8 mouse cellular contexts compared by ENCODE assay signal in genomic region chr7:27325697-27326096, GRCm38 (mm10). TPM values are rescaled to one million over a fixed set of nuclear protein-coding genes. Genes with fewer than 3 reads are reported as not detected.
DNase-seq lines count a peak whose midpoint lies in the region; ATAC-seq lines count a peak whose summit lies in the region.

No protein-coding gene starts in this region.

- H3K36me3 ChIP-seq in embryonic facial prominence, embryonic 11.5 days (replicated peaks; ENCODE audit: control insufficient read depth, insufficient read depth, low read depth, low read length) = no peaks in the 10 kb centered on the region
- H3K36me3 ChIP-seq in heart, embryonic 12.5 days = peaks cover 43% of the 10 kb centered on the region
- H3K36me3 ChIP-seq in kidney, embryonic 14.5 days (ENCODE audit: control insufficient read depth, insufficient read depth, low read length) = no peaks in the 10 kb centered on the region
- H3K36me3 ChIP-seq in splenic B cell, adult 2 months (ENCODE audit: control insufficient read depth, insufficient read depth, low read length, poor library complexity, severe bottlenecking) = no peaks in the 10 kb centered on the region

- H3K27me3 ChIP-seq in embryonic facial prominence, embryonic 11.5 days (ENCODE audit: control insufficient read depth, insufficient read depth, low read length) = peaks cover 41% of the 10 kb centered on the region
- peaks cover 96% of the 10 kb centered on the region for H3K27me3 ChIP-seq in heart, embryonic 12.5 days (replicated peaks)
- peaks cover 20% of the 10 kb centered on the region for H3K27me3 ChIP-seq in kidney, embryonic 14.5 days (ENCODE audit: control insufficient read depth, insufficient read depth, low read length)
- no peaks in the 10 kb centered on the region; the same call in 1 of the 2 replicates for H3K27me3 ChIP-seq in splenic B cell, adult 2 months (ENCODE audit: control insufficient read depth, insufficient read depth, low read length, poor library complexity, severe bottlenecking)

- peak overlapping the region; percentile 48 for H3K9ac ChIP-seq in embryonic facial prominence, embryonic 11.5 days (replicated peaks; ENCODE audit: low read length)
- no peak overlapping the region for H3K9ac ChIP-seq in heart, embryonic 12.5 days
- no peak overlapping the region for H3K9ac ChIP-seq in kidney, embryonic 14.5 days (ENCODE audit: low read depth, low read length)

- peak; percentile 85 for DNase-seq in adrenal gland, postnatal 14 days
- peak; percentile 62 for DNase-seq in embryonic facial prominence, embryonic 11.5 days (ENCODE audit: low spot score)
- peak; percentile 91 for DNase-seq in lung, postnatal 10 days
- DNase-seq in splenic B cell, adult 2 months (ENCODE audit: low read depth, low spot score) = peak; percentile 13
- DNase-seq in thymus, adult 18-20 months = no peak
- DNase-seq in MN1 (ENCODE audit: low spot score) = no peak

- peak overlapping the region; percentile 20 for H3K4me3 ChIP-seq in embryonic facial prominence, embryonic 11.5 days (ENCODE audit: low read depth, low read length)
- peak overlapping the region; percentile 28 for H3K4me3 ChIP-seq in heart, embryonic 12.5 days
- H3K4me3 ChIP-seq in kidney, embryonic 14.5 days (ENCODE audit: low read length) = peak overlapping the region; percentile 28

- H3K4me1 ChIP-seq in embryonic facial prominence, embryonic 11.5 days (ENCODE audit: control insufficient read depth, insufficient read depth, low read length) = peaks cover 6% of the 10 kb centered on the region
- peaks cover 30% of the 10 kb centered on the region for H3K4me1 ChIP-seq in heart, embryonic 12.5 days (replicated peaks)
- peaks cover 17% of the 10 kb centered on the region for H3K4me1 ChIP-seq in kidney, embryonic 14.5 days (ENCODE audit: control insufficient read depth, insufficient read depth, low read length)

- ATAC-seq in embryonic facial prominence, embryonic 11.5 days (replicated peaks; ENCODE audit: insufficient number of reproducible peaks, low FRiP score, low TSS enrichment, low read depth) = 0 out of 2 replicates have a peak, but pooled peaks have one; percentile 20
- 0 out of 2 replicates have a peak, but pooled peaks have one; percentile 12 for ATAC-seq in heart, embryonic 12.5 days (ENCODE audit: insufficient number of reproducible peaks, low FRiP score)
- ATAC-seq in kidney, embryonic 14.5 days (ENCODE audit: low FRiP score, low TSS enrichment) = peak; percentile 61

- H3K4me2 ChIP-seq in embryonic facial prominence, embryonic 11.5 days (ENCODE audit: low read depth, low read length) = peak overlapping the region; percentile 47
- peak overlapping the region; percentile 54 for H3K4me2 ChIP-seq in heart, embryonic 12.5 days
- peak overlapping the region; percentile 46 for H3K4me2 ChIP-seq in kidney, embryonic 14.5 days (replicated peaks; ENCODE audit: low read depth, low read length)

- under 1% methylated on average over 24 of the region's 24 CpGs for WGBS in embryonic facial prominence, embryonic 11.5 days
- 3% methylated on average over 24 of the region's 24 CpGs for WGBS in heart, embryonic 12.5 days
- 2% methylated on average over 24 of the region's 24 CpGs for WGBS in kidney, embryonic 14.5 days

- H3K27ac ChIP-seq in embryonic facial prominence, embryonic 11.5 days (replicated peaks; ENCODE audit: low read depth, low read length) = no peak overlapping the region
- H3K27ac ChIP-seq in heart, embryonic 12.5 days (ENCODE audit: poor library complexity, severe bottlenecking) = no peak overlapping the region
- no peak overlapping the region for H3K27ac ChIP-seq in kidney, embryonic 14.5 days (ENCODE audit: low read depth, low read length)

- no peaks in the 10 kb centered on the region for H3K9me3 ChIP-seq in embryonic facial prominence, embryonic 11.5 days (replicated peaks; ENCODE audit: control insufficient read depth, low read length)
- no peaks in the 10 kb centered on the region for H3K9me3 ChIP-seq in heart, embryonic 12.5 days (replicated peaks)
- H3K9me3 ChIP-seq in kidney, embryonic 14.5 days (ENCODE audit: control insufficient read depth, low read length) = no peaks in the 10 kb centered on the region

RNA-seq across cellular contexts. Expression of gene Ltbp4, which starts 11.8 kb away (rescaled TPM):
- 122 and 126 TPM in 2 replicates for total RNA-seq in adrenal gland, postnatal 14 days (2021)
- 6.3 and 6.6 TPM in 2 replicates for polyA plus RNA-seq in embryonic facial prominence, embryonic 11.5 days (2014; fragmentation: Nextera tagmentation; extraction: Ambion mirVana)
- 53.9 and 57.1 TPM in 2 replicates for polyA plus RNA-seq in heart, embryonic 12.5 days (2016; fragmentation: Nextera tagmentation; extraction: Ambion mirVana)
- polyA plus RNA-seq in kidney, embryonic 14.5 days (2014; fragmentation: Nextera tagmentation; extraction: Ambion mirVana) = 23.4 and 26.0 TPM in 2 replicates

RNA-seq across cellular contexts. Expression of gene Shkbp1, which starts 30.1 kb away (rescaled TPM):
- 16.1 and 26.1 TPM in 2 replicates for total RNA-seq in adrenal gland, postnatal 14 days (2021)
- 50.2 and 57.5 TPM in 2 replicates for polyA plus RNA-seq in embryonic facial prominence, embryonic 11.5 days (2014; fragmentation: Nextera tagmentation; extraction: Ambion mirVana)
- polyA plus RNA-seq in heart, embryonic 12.5 days (2016; fragmentation: Nextera tagmentation; extraction: Ambion mirVana) = 35.4 and 39.4 TPM in 2 replicates
- polyA plus RNA-seq in kidney, embryonic 14.5 days (2014; fragmentation: Nextera tagmentation; extraction: Ambion mirVana) = 38.4 and 41.0 TPM in 2 replicates

RNA-seq across cellular contexts. Expression of gene Gm20479, which starts 31.5 kb away (rescaled TPM):
- 1.8 TPM in 2 replicates for total RNA-seq in adrenal gland, postnatal 14 days (2021)
- polyA plus RNA-seq in embryonic facial prominence, embryonic 11.5 days (2014; fragmentation: Nextera tagmentation; extraction: Ambion mirVana) = 0.45 TPM in 1 of 2 replicates, not detected in the other
- polyA plus RNA-seq in heart, embryonic 12.5 days (2016; fragmentation: Nextera tagmentation; extraction: Ambion mirVana) = 1.2 and 1.5 TPM in 2 replicates
- 1.9 TPM in 1 of 2 replicates, not detected in the other for polyA plus RNA-seq in kidney, embryonic 14.5 days (2014; fragmentation: Nextera tagmentation; extraction: Ambion mirVana)

Comparison
In these comparisons a context has a peak if more than half of its experiments do, and no peak if none do; other contexts are left out.
1. DNase-seq: peak in adrenal gland, postnatal 14 days (single experiment), embryonic facial prominence, embryonic 11.5 days (single experiment), lung, postnatal 10 days (single experiment) and splenic B cell, adult 2 months (single experiment); none in thymus, adult 18-20 months (0 of 2) and MN1 (single experiment).
2. Peak in every context shown above with its lines, with median percentiles within 50 percentile points of each other: ATAC-seq, H3K4me2 ChIP-seq and H3K4me3 ChIP-seq.